Mouse (Mus musculus): ENCODE data around the gene Tnfrsf4. TPM values are rescaled to one million over a fixed set of nuclear protein-coding genes. Genes with fewer than 3 reads are reported as not detected.

Tnfrsf4 gene
- polyA plus RNA-seq, 1 experiment = 0.60 TPM

DNA sequence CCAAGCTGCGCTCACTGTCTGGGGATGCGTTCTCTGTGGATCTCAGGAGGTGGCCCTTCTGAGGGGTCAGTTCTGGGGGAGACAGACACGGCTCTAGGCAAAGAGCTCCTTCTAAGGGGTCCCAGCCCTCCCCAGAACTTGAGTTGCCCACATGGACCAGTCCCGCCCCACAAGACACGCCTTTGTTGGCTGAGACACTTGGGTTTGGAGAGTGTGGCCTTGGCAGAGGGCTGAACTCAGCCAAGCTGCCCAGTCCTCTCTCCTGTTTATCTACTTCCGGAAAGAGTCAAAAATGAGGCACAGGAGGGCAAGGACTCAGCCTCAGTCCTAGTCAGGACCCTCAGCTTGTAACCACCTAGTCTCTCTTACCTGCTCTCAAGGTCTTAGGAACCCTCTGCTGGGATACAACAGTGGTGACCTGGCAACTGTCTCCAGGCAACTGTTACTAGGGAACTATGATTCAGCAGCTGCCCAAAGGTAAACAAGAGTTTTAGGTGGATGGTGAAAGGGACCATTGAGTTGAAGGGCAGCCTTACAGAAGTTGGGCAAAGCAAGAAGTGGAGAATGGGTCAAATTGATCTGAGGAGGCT is 36.8 kb downstream of the Tnfrsf4 start:
- no peak for TF ChIP-seq GATA1 (IDR thresholded peaks at IDR 0.05; ENCODE audit: low read length)

DNA sequence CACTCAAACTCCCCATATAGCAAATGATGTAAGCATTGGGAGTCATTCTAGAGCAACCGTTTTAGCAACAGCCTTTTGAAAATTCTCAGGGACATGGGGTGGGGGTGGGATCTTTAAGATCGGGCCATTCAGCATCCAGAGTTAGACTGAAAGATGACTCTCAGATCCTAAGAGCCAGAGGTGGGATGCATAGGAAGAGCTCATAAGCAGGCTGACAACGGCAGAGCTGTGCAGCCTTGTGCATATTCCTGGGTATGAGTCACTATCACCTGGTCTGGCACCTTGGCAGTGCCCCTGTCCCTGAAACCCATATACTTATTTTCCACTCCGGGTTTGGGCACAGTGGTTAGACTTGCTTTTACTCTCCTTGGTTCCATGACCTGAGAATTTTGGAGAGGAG is 39.5 kb downstream of the Tnfrsf4 start:
- TF ChIP-seq GATA1 (IDR thresholded peaks at IDR 0.05; ENCODE audit: low read length) = no peak

DNA sequence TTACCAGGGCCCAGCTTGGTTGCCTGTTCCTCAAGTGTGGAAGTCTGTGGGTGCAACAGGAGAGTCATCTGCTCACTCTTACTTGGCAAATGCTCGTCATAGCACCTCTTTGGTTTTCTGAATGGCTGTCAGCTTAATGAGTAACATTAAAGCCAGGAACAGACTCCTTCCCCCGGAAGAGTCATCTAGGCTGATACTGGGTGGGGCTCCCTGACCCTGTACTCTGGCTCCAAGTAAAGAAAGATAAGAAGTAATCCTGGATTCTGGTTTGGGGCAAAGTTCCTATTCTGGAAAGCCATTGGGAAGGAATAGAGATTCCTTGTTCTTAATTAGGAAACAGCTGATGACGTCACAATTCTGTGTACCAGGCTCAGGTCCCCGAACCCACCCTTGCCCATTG is 40.5 kb downstream of the Tnfrsf4 start:
- no peak for TF ChIP-seq GATA1 (IDR thresholded peaks at IDR 0.05; ENCODE audit: low read length)

DNA sequence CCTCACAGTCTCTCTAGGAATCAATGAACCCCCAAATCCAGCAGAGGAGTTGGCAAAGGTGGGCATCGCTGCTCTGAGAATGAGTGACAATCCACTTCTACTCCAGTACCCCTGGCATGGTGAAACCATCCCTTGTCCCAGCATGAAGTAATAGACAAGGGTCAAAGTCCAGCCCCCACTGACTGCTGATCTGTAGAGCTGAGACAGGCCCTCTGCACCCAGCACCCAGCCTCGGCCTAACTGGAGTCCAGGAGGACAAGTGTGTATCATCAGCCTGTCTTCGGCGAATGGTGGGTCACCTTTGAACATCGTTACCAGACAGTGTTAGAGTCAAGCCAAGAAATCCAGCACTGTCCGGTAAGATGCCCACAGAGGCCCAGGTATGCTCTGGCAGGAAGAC is 41.0 kb downstream of the Tnfrsf4 start:
- no peak for TF ChIP-seq GATA1 (IDR thresholded peaks at IDR 0.05; ENCODE audit: low read length)

DNA sequence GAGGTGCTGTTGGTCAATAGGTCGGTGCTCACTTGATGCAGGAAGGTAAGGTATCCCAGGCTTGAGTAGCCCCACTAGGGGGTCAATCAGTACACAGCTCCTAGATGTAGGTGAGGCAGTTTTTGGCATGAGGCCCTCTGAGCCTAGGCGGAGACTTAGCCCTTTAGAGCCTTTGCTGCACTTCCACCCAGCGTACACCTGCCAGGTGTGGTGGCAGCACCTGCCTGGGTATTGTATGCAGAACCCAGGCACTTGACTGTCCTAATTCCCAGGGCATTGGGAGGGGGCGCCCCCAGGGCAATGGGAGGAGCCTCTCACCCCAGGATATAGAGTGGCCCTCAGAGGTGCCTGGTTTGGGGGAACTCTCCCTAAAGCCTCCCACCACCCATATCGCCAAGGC is 41.5 kb downstream of the Tnfrsf4 start:
- TF ChIP-seq GATA1 (IDR thresholded peaks at IDR 0.05; ENCODE audit: low read length) = no peak

DNA sequence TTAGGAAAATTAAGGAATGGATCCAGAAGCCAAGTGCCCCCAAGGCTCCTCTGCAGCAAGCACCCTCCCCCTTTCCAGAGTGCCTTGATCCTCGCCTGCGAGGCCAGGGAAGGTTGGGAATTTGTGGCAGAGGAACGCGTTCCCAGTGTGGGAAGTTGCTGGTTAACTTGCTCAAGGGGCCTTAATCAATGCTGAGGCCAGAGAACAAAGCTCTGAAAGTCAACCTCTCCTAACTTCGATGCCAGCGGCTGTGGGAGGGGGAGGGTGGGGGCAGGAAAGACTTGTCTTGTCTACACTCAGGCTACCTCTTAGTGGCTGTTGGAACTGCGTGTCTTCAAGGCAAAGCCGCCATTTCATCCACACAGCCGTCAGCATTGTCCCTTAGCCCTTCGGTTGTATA is 44.1 kb downstream of the Tnfrsf4 start:
- no peak for TF ChIP-seq GATA1 (IDR thresholded peaks at IDR 0.05; ENCODE audit: low read length)

DNA sequence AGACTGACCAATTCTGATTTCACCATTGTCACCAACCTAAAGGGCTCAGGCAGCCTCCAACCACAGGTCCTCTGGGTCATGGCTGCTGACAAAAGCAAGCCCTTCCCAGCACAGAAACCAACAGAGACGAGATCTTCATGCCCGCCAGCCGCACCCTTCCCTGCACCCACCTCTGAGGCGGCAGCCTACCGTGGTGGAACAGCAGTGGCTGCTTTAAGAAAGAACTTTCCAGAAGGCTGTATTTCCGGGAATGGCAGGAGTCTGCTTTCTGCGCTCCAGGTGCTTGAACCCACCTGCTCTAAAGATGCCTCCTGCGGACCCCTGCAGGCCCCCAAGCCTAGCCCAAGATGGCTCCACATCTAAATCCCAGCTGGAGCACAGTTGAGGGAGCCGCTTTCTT is 45.2 kb downstream of the Tnfrsf4 start:
- TF ChIP-seq GATA1 (IDR thresholded peaks at IDR 0.05; ENCODE audit: low read length) = no peak

DNA sequence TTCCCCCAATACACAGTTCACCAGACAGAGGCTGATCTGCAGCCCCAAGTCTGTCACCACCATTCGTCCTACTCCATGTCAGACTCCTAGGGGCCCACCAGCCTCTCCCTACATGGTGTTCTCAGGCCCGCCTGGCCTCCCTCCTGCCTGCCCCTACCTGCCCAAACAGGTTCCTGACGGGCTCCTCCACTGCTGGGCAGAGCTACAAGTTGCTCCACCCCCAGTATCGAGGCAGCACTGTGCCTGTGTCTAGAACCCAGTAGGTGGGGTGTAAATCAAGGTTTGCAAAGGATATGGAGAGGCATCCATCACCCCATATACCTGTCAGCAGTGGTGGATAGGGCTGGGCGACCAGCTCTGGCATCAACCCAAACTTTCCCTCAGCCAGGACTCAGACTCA is 45.6 kb downstream of the Tnfrsf4 start, which contains the start of gene Ttll10:
Gene Ttll10, minus strand, starts transcription at position 154 of the 400 bp plus-strand sequence.
- TF ChIP-seq GATA1 (IDR thresholded peaks at IDR 0.05; ENCODE audit: low read length) = no peak

DNA sequence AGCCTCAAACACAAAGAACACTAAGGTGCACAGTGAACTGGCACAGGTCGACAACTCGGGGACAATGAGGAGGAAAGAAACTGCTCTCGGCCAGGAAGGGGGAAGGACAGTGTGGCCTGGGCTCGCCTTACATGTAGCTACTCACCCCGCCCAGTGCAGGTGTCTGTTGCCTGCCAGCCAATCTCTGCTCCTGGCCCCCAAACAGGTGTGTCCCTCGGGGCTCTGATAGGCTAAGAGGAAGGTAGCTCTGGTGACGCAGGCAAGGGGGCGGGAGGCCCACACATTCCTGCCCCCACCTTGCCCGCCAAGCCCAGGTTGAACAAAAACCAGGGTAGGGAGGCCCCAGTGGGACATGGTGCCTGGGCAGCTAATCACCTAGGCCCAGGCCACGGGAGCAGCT is 46.1 kb downstream of the Tnfrsf4 start:
- TF ChIP-seq GATA1 (IDR thresholded peaks at IDR 0.05; ENCODE audit: low read length) = no peak

DNA sequence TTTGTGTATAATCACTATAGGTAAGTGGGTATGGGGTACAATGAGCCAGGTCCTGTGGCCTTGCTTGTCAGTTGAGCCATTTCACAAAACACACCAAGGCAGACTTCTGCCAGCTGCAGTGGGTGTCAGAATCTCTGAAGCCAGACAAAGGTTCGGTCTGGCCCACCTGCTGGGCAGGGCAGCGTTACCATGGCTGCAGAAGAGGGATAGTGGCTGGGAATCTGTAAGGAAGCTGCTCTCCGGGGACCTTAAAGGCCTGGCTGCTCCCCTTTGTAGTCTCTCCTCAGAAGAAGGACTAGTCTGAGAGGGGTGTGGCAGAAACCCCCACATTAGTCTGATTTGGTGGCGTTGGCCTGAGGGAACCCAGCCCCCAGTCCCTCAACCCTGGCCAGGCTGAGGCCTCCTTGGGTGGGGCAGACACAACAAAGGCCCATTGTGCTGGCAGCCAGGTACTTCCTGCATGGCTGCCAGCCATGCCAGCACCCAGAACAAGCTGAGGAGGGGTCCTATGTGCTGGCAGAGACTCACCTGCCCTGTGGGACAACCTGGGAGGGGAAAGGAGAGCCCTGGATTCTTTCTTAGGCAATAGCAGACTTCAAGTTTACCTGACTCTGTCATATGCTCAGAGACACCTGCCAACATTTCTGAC is 50.3 kb downstream of the Tnfrsf4 start:
- no peak for TF ChIP-seq GATA1 (IDR thresholded peaks at IDR 0.05; ENCODE audit: low read length)

DNA sequence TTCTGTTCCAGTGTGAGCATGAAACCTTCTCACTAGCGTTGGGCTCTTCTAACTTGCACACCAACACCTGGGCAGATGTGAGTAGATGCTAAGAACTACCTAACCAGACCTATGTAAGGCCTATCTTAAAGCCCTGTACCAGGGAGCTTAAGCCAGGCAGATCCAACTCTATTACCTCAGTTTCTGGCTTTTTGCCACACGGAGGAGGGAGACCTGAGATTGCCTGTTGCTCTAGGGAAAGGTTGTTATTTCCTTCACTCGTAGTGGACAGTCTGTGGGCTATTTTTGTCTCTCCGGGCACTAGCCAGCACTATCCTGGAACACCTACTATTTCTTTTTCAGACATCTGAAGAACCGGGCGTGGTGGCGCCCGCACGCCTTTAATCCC is 50.9 kb downstream of the Tnfrsf4 start:
- TF ChIP-seq GATA1 (IDR thresholded peaks at IDR 0.05; ENCODE audit: low read length) = no peak

DNA sequence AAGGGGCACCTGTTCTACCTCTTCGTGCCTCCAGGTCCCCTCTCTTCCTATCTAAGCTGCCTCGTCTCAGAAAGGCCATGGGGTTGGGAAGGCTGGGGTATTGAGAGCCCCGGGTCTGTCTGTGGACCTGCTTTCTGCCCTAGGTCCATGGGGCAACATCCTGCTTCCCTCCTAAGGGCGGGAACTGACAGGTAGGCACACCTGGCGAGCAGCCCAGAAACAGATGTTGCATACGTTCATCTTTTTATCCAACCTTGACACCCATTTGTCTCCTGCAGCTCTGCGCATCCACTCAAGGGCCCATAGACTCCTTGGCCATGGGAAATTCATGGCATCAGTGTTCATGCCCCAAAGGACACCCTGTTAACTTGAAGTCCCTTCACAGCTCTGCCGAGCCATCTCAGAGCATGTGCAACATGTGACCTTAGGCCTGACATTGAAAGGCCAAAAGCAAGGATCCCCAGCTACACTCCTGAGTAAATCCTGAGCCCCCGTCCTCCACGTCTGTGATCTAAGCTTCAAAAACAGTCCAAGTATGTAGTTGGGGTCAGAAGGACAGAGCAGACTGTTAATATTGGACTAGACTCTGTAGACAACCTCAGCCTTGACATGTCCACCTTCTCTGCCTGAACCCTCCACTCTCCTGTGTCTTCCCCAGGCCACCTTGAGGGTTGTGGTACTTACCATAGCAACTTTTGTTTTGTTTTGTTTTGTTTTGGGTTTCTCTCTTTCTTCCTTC is 51.7 kb downstream of the Tnfrsf4 start:
- no peak for TF ChIP-seq GATA1 (IDR thresholded peaks at IDR 0.05; ENCODE audit: low read length)

Other genes starting within 250 kb of the Tnfrsf4 start
- gene Vwa1, start 239.1 kb upstream of the Tnfrsf4 start, polyA plus RNA-seq (2012) = 0.16 and 0.17 TPM in 2 replicates
- gene Tmem88b, start 228.0 kb upstream of the Tnfrsf4 start, polyA plus RNA-seq (2012) = 0.02 and 0.06 TPM in 2 replicates
- not detected in 2 replicates for gene Ankrd65, start 223.4 kb upstream of the Tnfrsf4 start, polyA plus RNA-seq (2012)
- gene Mrpl20, start 211.0 kb upstream of the Tnfrsf4 start, polyA plus RNA-seq (2012) = 21.2 and 27.9 TPM in 2 replicates
- gene Ccnl2, start 201.4 kb upstream of the Tnfrsf4 start, polyA plus RNA-seq (2012) = 41.7 and 52.9 TPM in 2 replicates
- gene Aurkaip1, start 182.6 kb upstream of the Tnfrsf4 start, polyA plus RNA-seq (2012) = 258 and 358 TPM in 2 replicates
- 0.04 and 0.12 TPM in 2 replicates for gene Mxra8, start 174.2 kb upstream of the Tnfrsf4 start, polyA plus RNA-seq (2012)
- gene Dvl1, start 166.4 kb upstream of the Tnfrsf4 start, polyA plus RNA-seq (2012) = 78.6 and 89.0 TPM in 2 replicates
- gene Tas1r3, start 150.5 kb upstream of the Tnfrsf4 start, polyA plus RNA-seq (2012) = 0.02 and 0.03 TPM in 2 replicates
- 1.7 and 8.0 TPM in 2 replicates for gene Cptp, start 144.4 kb upstream of the Tnfrsf4 start, polyA plus RNA-seq (2012)
- gene Ints11, start 144.3 kb upstream of the Tnfrsf4 start, polyA plus RNA-seq (2012) = 22.3 and 26.6 TPM in 2 replicates
- gene Pusl1, start 122.1 kb upstream of the Tnfrsf4 start, polyA plus RNA-seq (2012) = 266 and 325 TPM in 2 replicates
- 37.5 and 47.6 TPM in 2 replicates for gene Acap3, start 122.0 kb upstream of the Tnfrsf4 start, polyA plus RNA-seq (2012)
- 179 and 243 TPM in 2 replicates for gene Ube2j2, start 70.0 kb upstream of the Tnfrsf4 start, polyA plus RNA-seq (2012)
- gene C1qtnf12, start 51.5 kb upstream of the Tnfrsf4 start, polyA plus RNA-seq (2012) = 78.3 and 111 TPM in 2 replicates
- 6.0 and 6.1 TPM in 2 replicates for gene B3galt6, start 21.2 kb upstream of the Tnfrsf4 start, polyA plus RNA-seq (2012)
- 44.4 and 58.7 TPM in 2 replicates for gene Sdf4, start 21.0 kb upstream of the Tnfrsf4 start, polyA plus RNA-seq (2012)
- gene Tnfrsf18, start 12.3 kb downstream of the Tnfrsf4 start, polyA plus RNA-seq (2012) = 0.10 and 0.16 TPM in 2 replicates
- not detected in 2 replicates for gene Ttll10, start 45.6 kb downstream of the Tnfrsf4 start, polyA plus RNA-seq (2012)
- gene 9430015G10Rik, start 96.1 kb downstream of the Tnfrsf4 start, polyA plus RNA-seq (2012) = 9.5 and 12.0 TPM in 2 replicates
- 0.17 and 0.23 TPM in 2 replicates for gene Rnf223, start 116.7 kb downstream of the Tnfrsf4 start, polyA plus RNA-seq (2012)
- gene Agrn, start 183.6 kb downstream of the Tnfrsf4 start, polyA plus RNA-seq (2012) = 0.23 and 0.39 TPM in 2 replicates
- not detected in 2 replicates for gene Isg15, start 187.0 kb downstream of the Tnfrsf4 start, polyA plus RNA-seq (2012)
- gene AW011738, start 189.5 kb downstream of the Tnfrsf4 start, polyA plus RNA-seq (2012) = not detected in 2 replicates
- gene Perm1, start 202.0 kb downstream of the Tnfrsf4 start, polyA plus RNA-seq (2012) = not detected in 2 replicates
- gene Plekhn1, start 221.0 kb downstream of the Tnfrsf4 start, polyA plus RNA-seq (2012) = 7.6 and 12.9 TPM in 2 replicates
- gene Noc2l, start 222.2 kb downstream of the Tnfrsf4 start, polyA plus RNA-seq (2012) = 63.7 and 72.4 TPM in 2 replicates
- 0.02 and 0.03 TPM in 2 replicates for gene Samd11, start 241.8 kb downstream of the Tnfrsf4 start, polyA plus RNA-seq (2012)